Mouse (Mus musculus): ENCODE data around the gene Speer4d.
"Not testable (repeated sequence)": the region's sequence is repeated elsewhere in the genome, so short reads cannot be mapped to it uniquely, and the experiment has no call there.

Speer4d gene

DNA sequence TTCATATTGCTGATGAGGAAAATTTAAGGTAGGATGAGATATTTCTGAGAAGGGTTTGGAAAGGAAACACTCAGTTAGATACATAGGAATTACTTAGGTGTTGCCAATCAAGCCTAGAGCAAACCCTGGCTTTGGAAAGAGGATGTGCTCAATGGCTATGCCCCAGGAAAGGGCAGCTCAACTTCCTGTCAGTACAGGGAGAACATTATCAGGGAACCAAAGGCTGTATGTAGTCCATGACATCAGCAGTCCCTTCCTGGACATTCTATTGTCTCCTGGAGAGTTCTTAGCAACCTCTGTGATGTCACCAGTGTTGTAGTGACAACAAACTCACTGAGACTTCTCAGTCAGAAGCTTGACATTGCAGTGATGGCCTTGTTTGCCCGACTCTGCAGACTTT, at the start of gene Speer4d:
TSS of gene Speer4d (plus strand) at position 301 of the 400 bp plus-strand sequence.
- DNase-seq: not testable (repeated sequence)

DNA sequence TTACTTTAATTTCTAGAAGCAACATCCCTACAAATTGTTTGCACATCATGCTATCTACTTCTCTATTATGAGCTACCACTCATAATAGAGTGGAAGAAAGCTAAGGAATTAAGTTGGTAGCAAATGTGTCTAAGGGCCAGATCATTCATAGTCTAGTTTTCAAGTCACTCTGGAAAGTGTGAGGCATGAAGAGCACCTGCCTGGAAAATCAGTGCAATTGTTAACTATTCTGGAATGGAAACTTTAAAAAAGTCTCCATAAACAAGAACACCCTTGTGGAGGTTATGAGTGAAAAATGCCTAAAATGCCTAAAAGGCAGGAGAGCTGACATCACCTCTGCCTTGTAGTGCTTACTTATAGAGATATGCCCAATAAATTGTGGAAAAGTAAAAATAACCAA, 45.1 kb upstream of the Speer4d start:
- DNase-seq: not testable (repeated sequence)

DNA sequence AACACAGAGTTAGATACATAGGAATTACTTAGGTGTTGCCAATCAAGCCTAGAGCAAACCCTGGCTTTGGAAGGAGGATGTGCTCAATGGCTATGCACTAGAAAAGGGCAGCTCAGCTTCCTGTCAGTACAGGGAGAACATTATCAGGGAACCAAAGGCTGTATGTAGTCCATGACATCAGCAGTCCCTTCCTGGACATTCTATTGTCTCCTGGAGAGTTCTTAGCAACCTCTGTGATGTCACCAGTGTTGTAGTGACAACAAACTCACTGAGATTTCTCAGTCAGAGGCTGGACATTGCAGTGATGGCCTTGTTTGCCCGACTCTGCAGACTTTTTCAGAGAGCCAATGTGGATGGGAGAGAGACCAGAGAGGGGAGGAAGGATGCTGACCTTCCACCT, 41.8 kb upstream of the Speer4d start, which contains the start of gene Gm21083:
TSS of gene Gm21083 (plus strand) at position 301 of the 400 bp plus-strand sequence.
- DNase-seq: not testable (repeated sequence)

DNA sequence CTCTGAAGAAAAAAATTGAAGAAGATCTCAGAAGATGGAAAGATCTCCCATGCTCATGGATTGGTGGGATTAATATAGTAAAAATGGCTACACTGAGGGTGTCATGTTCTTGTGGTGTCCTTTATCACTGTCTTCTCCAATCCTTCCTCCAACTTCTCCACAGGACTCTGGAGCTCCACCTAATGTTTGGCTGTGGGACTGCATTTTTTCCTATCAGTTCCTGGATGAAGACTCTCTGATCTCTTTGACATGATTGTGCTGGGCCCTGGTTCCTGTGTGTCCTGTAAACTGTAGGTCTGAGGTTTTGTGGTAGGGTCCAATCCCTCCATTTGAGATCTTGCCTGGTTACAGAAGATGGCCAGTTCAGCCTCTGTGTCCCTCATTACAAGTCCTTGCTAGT, 32.5 kb upstream of the Speer4d start:
- not testable (repeated sequence) for DNase-seq

- DNase-seq: not testable (repeated sequence)
These were observed 30.6 kb upstream of the Speer4d start for GRCm38 (mm10) chr5:15588291-15588690.

- DNase-seq: not testable (repeated sequence)
These were observed 28.2 kb upstream of the Speer4d start for GRCm38 (mm10) chr5:15590635-15591034.

- not testable (repeated sequence) for DNase-seq
These were observed 27.3 kb upstream of the Speer4d start for GRCm38 (mm10) chr5:15591577-15591976.

GRCm38 (mm10) chr5:15598831-15599230, 20.0 kb upstream of the Speer4d start:
- not testable (repeated sequence) for DNase-seq

- DNase-seq: not testable (repeated sequence)
These were observed 18.5 kb upstream of the Speer4d start for GRCm38 (mm10) chr5:15600342-15600741.

DNA sequence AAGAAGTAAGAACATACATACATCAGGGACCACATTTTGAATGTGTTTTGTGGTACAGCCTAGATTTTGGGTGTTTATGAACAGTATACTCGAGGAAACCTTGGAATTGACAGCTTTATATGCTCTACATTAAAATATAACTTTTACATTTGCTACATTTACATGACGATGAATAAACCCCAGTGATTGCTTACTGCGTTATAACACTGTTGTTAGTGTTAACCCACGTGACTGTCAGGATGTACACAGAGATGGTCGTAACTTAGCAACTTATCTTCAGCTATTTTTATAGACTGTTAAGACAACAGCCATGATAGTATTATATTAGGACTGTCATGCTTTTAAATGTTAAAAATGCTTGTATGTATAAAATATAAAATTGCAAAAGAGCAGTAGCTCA, 17.4 kb upstream of the Speer4d start:
- DNase-seq: not testable (repeated sequence)

- DNase-seq: not testable (repeated sequence)
These were observed 16.9 kb upstream of the Speer4d start for GRCm38 (mm10) chr5:15601960-15602359.

GRCm38 (mm10) chr5:15602424-15602947, 16.4 kb upstream of the Speer4d start:
- DNase-seq: not testable (repeated sequence)

GRCm38 (mm10) chr5:15603008-15603407, 15.9 kb upstream of the Speer4d start:
- DNase-seq: not testable (repeated sequence)

DNA sequence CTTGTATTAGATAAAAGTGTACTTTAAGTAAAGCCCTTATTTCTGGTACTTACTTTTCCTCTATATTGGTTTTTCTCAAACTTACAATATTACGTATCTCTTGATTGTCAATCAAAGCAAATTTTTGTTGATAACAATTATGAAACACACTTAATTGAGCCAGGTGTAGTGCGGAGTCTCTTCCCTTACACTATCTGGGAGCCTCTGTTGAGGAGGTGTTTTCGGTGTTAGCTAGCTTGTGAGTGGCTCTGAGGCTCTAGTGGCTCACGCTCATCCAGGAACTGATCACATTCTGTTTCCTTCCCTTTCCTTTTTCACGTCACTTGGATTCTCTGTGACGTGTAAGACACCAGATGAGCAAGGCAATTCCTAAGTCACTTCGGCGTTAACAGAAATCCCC, 15.3 kb upstream of the Speer4d start:
- DNase-seq: not testable (repeated sequence)

DNA sequence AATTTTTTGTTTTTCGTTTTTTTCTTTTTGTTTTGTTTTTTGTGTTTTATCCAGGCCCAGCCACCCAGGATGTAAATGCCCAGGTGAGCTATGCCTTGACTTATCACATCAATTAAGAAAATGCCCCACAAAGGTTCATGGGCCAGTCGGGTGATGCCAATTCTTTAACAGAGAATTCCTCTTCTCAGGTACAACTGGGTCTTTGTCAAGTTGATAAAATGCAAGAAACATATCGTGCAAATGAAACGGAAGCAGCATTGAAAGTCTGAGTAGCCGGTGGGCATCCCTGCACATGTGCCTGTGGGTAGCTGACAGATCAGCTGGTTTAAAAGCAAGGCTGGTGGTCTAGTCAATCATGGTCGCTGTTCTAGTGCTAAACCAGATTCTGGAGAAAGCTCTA, 12.2 kb upstream of the Speer4d start:
- not testable (repeated sequence) for DNase-seq

GRCm38 (mm10) chr5:15610695-15611094, 8.2 kb upstream of the Speer4d start:
- not testable (repeated sequence) for DNase-seq

- not testable (repeated sequence) for DNase-seq
These were observed 2.7 kb upstream of the Speer4d start for GRCm38 (mm10) chr5:15616195-15616594.

GRCm38 (mm10) chr5:15628136-15628535, 9.3 kb downstream of the Speer4d start:
- not testable (repeated sequence) for DNase-seq

GRCm38 (mm10) chr5:15630068-15630467, 11.2 kb downstream of the Speer4d start:
- not testable (repeated sequence) for DNase-seq

- DNase-seq: not testable (repeated sequence)
These were observed 18.8 kb downstream of the Speer4d start for GRCm38 (mm10) chr5:15637637-15638036.

DNA sequence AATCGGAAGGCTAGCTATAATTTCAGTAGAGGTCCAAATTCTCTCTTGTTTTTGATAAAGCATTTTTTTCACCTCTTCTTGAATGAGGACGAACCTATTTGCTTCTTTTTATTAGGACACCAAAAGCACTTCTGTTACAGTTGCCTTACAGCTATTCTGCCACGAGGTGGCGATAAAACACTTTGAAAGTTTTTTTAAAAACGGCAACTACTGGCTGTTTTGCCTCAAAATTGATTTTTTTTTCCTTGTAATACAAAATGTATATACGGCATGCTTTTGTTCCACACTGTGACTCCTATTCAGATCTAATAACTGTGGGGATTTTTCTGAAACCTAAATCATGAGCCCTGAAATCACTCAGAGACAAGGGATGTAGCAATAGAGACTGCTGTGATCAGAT, 26.8 kb downstream of the Speer4d start:
- peak; percentile 2 for DNase-seq

GRCm38 (mm10) chr5:15652334-15652733, 33.5 kb downstream of the Speer4d start:
- DNase-seq: not testable (repeated sequence)

GRCm38 (mm10) chr5:15656959-15657358, 38.1 kb downstream of the Speer4d start, which contains the start of gene 4930572O03Rik:
Gene 4930572O03Rik (minus strand): TSS chr5:15657059.
- DNase-seq: not testable (repeated sequence)

DNA sequence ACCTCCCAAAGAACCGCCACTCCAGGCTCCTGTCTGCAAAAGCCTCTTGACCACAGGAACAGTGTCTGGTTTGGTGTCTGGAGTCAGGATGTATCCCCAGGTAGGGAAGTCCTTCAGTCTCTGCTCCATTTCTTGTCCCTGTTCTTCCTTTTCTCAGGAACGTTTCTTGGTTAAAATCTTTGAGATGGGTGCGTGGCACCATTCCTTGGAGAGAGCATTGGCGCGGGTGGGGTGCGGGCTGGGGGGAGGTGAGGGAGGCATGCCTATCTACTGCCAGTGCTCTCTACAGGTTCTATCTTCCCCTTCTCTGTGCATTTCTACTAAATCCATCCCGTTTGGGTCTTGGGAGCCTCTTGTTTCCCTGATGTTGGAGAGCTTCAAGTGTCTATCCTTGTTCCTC, 45.0 kb downstream of the Speer4d start:
- DNase-seq: peak; percentile 1

- not testable (repeated sequence) for DNase-seq
These were observed 51.9 kb downstream of the Speer4d start for GRCm38 (mm10) chr5:15670789-15671188.

Measured in right cerebral cortex, postnatal 4 days (tissue).